In genomic region chr14:72602521-72603193, GRCm38 (mm10) we compare ENCODE assay signal across 8 mouse cellular contexts.
DNase-seq lines count a peak whose midpoint lies in the region; ATAC-seq and TF ChIP-seq lines count a peak whose summit lies in the region.

No protein-coding gene starts in this region.

- DNase-seq in MEL-GATA-1-ER (ENCODE audit: extremely low read depth, low read depth): peak; percentile 89
- peak; percentile 87 to 90 for DNase-seq in cerebellum, adult 2 months
- peak; percentile 94 for DNase-seq in forebrain, postnatal 0 days
- DNase-seq in heart, postnatal 36 days: peak; percentile 82 to 90
- DNase-seq in layer of hippocampus, adult 18-20 months (ENCODE audit: low spot score in 2 of 2): peak; percentile 80 to 95
- peak; percentile 92 to 94 for DNase-seq in lung, adult 18-20 months

- WGBS in cerebellum, adult 2 months: under 1% methylated on average over 20 of the region's 20 CpGs
- WGBS in forebrain, postnatal 0 days: under 1% methylated on average over 20 of the region's 20 CpGs
- 2% methylated on average over 20 of the region's 20 CpGs for WGBS in neural tube, embryonic 14.5 days

- H3K27ac ChIP-seq in cerebellum, adult 2 months (ENCODE audit: insufficient read depth, low read length): peak overlapping the region; percentile 23; the same call in 1 of the 2 replicates
- peak overlapping the region; percentile 83 for H3K27ac ChIP-seq in forebrain, postnatal 0 days (ENCODE audit: low read depth, low read length)
- H3K27ac ChIP-seq in neural tube, embryonic 14.5 days (ENCODE audit: low read depth, low read length): peak overlapping the region; percentile 66
- H3K27ac ChIP-seq in testis, adult 2 months (ENCODE audit: control insufficient read depth, insufficient read depth, low read depth, low read length): peak overlapping the region; percentile 87

- peak; percentile 98 for ATAC-seq in forebrain, postnatal 0 days
- ATAC-seq in neural tube, embryonic 14.5 days (ENCODE audit: low read depth): peak; percentile 97

- peak overlapping the region; percentile 69 for H3K4me2 ChIP-seq in forebrain, postnatal 0 days (ENCODE audit: low read depth)
- peak overlapping the region; percentile 78 for H3K4me2 ChIP-seq in neural tube, embryonic 14.5 days (ENCODE audit: low read depth, low read length)

- H3K36me3 ChIP-seq in forebrain, postnatal 0 days (ENCODE audit: insufficient read depth): peaks cover 5% of the 10 kb centered on the region; the same call in 1 of the 2 replicates
- no peaks in the 10 kb centered on the region for H3K36me3 ChIP-seq in neural tube, embryonic 14.5 days (ENCODE audit: control insufficient read depth, insufficient read depth, low read length)
- H3K36me3 ChIP-seq in testis, adult 2 months (ENCODE audit: control insufficient read depth, insufficient read depth, low read length): no peaks in the 10 kb centered on the region

- no peaks in the 10 kb centered on the region for H3K27me3 ChIP-seq in cerebellum, adult 2 months (ENCODE audit: control insufficient read depth, insufficient read depth, low read length)
- H3K27me3 ChIP-seq in forebrain, postnatal 0 days (ENCODE audit: insufficient read depth, low read length): no peaks in the 10 kb centered on the region
- H3K27me3 ChIP-seq in neural tube, embryonic 14.5 days (ENCODE audit: control insufficient read depth, insufficient read depth, low read length): no peaks in the 10 kb centered on the region
- no peaks in the 10 kb centered on the region for H3K27me3 ChIP-seq in testis, adult 2 months (ENCODE audit: control insufficient read depth, insufficient read depth, low read length)

- H3K4me1 ChIP-seq in cerebellum, adult 2 months (ENCODE audit: control insufficient read depth, insufficient read depth, low read length): no peaks in the 10 kb centered on the region; the same call in 1 of the 2 replicates
- H3K4me1 ChIP-seq in forebrain, postnatal 0 days (ENCODE audit: insufficient read depth): peaks cover 17% of the 10 kb centered on the region
- peaks cover 16% of the 10 kb centered on the region for H3K4me1 ChIP-seq in neural tube, embryonic 14.5 days (ENCODE audit: control insufficient read depth, insufficient read depth, low read length)
- H3K4me1 ChIP-seq in testis, adult 2 months (ENCODE audit: control insufficient read depth, insufficient read depth, low read length): no peaks in the 10 kb centered on the region

- peak; percentile 95; the same call in 1 of the 2 replicates for TF ChIP-seq POLR2A in cerebellum, adult 2 months (IDR thresholded peaks at IDR 0.05; ENCODE audit: borderline replicate concordance, insufficient read depth, low read length)
- TF ChIP-seq POLR2A in testis, adult 2 months (IDR thresholded peaks at IDR 0.05; ENCODE audit: control insufficient read depth, low read depth, low read length): 0 out of 2 replicates have a peak, but pooled peaks have one; percentile 32

- peak overlapping the region; percentile 73 for H3K4me3 ChIP-seq in cerebellum, adult 2 months (replicated peaks; ENCODE audit: insufficient read depth, low read depth, low read length)
- H3K4me3 ChIP-seq in forebrain, postnatal 0 days (ENCODE audit: low read depth, low read length): peak overlapping the region; percentile 58
- H3K4me3 ChIP-seq in neural tube, embryonic 14.5 days (ENCODE audit: low read depth, low read length): peak overlapping the region; percentile 58
- H3K4me3 ChIP-seq in testis, adult 2 months (ENCODE audit: control insufficient read depth, low read depth, low read length): peak overlapping the region; percentile 87

- H3K9ac ChIP-seq in forebrain, postnatal 0 days: peak overlapping the region; percentile 63
- H3K9ac ChIP-seq in neural tube, embryonic 14.5 days (replicated peaks; ENCODE audit: low read depth, low read length): peak overlapping the region; percentile 45

- no peaks in the 10 kb centered on the region for H3K9me3 ChIP-seq in forebrain, postnatal 0 days (ENCODE audit: low read length)
- H3K9me3 ChIP-seq in neural tube, embryonic 14.5 days (ENCODE audit: control insufficient read depth, low read length): no peaks in the 10 kb centered on the region

- no peak for TF ChIP-seq CTCF in cerebellum, adult 2 months (IDR thresholded peaks at IDR 0.05; ENCODE audit: borderline replicate concordance, insufficient read depth, low read depth, low read length)
- TF ChIP-seq CTCF in forebrain, postnatal 0 days (IDR thresholded peaks at IDR 0.05; ENCODE audit: low read depth): no peak
- no peak for TF ChIP-seq CTCF in testis, adult 2 months (IDR thresholded peaks at IDR 0.05; ENCODE audit: control insufficient read depth, insufficient read depth, insufficient replicate concordance, low read depth, low read length)

- intact Hi-C loops in heart, postnatal 36 days (cut with DNase I): loop anchor here (2.0 kb wide), 1 partner anchor 106 kb away; no protein-coding TSS in a partner anchor

Comparison
In these comparisons a context has a peak if more than half of its experiments do, and no peak if none do; other contexts are left out.
1. Peak in every context shown above with its lines: DNase-seq, ATAC-seq, H3K4me3 ChIP-seq and H3K27ac ChIP-seq.
2. H3K27ac ChIP-seq: peak in every context shown above with its lines; median percentile 87 in testis, adult 2 months; 83 in forebrain, postnatal 0 days; 66 in neural tube, embryonic 14.5 days; 23 in cerebellum, adult 2 months.